Mouse (Mus musculus) forebrain, embryonic 11.5 days (tissue): Measurements from ENCODE around the gene Rngtt. TPM values are rescaled to one million over a fixed set of nuclear protein-coding genes. Genes with fewer than 3 reads are reported as not detected.

Experiments
- ATAC-seq: fragments of 200-750 bp; cut with Nextera tagmentation; replicated peaks from 2 replicates; pipeline ENCODE4 v1.8.0; 2017; ENCODE audit warnings: moderate TSS enrichment; ENCODE audit not compliant: low FRiP score
- DNase-seq: peaks from one replicate; pipeline ENCODE4 v3.0.0-alpha.2; 2017; ENCODE audit warnings: low spot score
- H3K27ac ChIP-seq: fragments of 300-500 bp; sonication (generic); 2 replicates; pipeline ENCODE4 v1.5.1; 2014; ENCODE audit warnings: low read depth, low read length
- H3K27me3 ChIP-seq: fragments of 300-500 bp; sonication (generic); 2 replicates; pipeline ENCODE4 v1.6.1; 2014; ENCODE audit warnings: mild to moderate bottlenecking, low read length, mixed read lengths; ENCODE audit not compliant: control insufficient read depth, insufficient read depth
- H3K36me3 ChIP-seq: fragments of 300-500 bp; sonication (generic); 2 replicates; pipeline ENCODE4 v1.6.1; 2014; ENCODE audit warnings: mild to moderate bottlenecking, low read length, moderate library complexity, mixed read lengths; ENCODE audit not compliant: control insufficient read depth, insufficient read depth
- H3K4me1 ChIP-seq: fragments of 300-500 bp; sonication (generic); replicated peaks from 2 replicates; pipeline ENCODE4 v1.6.1; 2014; ENCODE audit warnings: low read length, mixed read lengths; ENCODE audit not compliant: control insufficient read depth, insufficient read depth
- H3K4me2 ChIP-seq: fragments of 300-500 bp; sonication (generic); 2 replicates; pipeline ENCODE4 v1.6.1; 2014; ENCODE audit warnings: low read depth, mild to moderate bottlenecking, low read length, moderate library complexity, mixed read lengths; ENCODE audit not compliant: severe bottlenecking
- H3K4me3 ChIP-seq: fragments of 300-500 bp; sonication (generic); 2 replicates; pipeline ENCODE4 v1.5.1; 2014; ENCODE audit warnings: low read depth, low read length
- H3K9ac ChIP-seq: fragments of 300-500 bp; sonication (generic); 2 replicates; pipeline ENCODE4 v1.6.1; 2014; ENCODE audit warnings: low read length
- H3K9me3 ChIP-seq: fragments of 300-500 bp; sonication (generic); 2 replicates; pipeline ENCODE4 v1.6.1; 2016; ENCODE audit warnings: low read length, mixed read lengths; ENCODE audit not compliant: control insufficient read depth
- WGBS: fragments of 180-500 bp; shearing (Covaris S2); extraction: QIAGEN DNeasy Blood & Tissue Kit; methylation state at CpG from one replicate; pipeline ENCODE4 v1.1.7; 2014; 5-methylcytosine and 5-hydroxymethylcytosine counted together
- polyA plus RNA-seq: library from polyadenylated mRNA; unstranded; fragments of >200 nt; fragmentation: Nextera tagmentation; extraction: Ambion mirVana; gene quantifications from 2 replicates; pipeline ENCODE4 v1.2.1, GENCODE M21; 2014

The Rngtt gene
- polyA plus RNA-seq, 1 experiment from 2014 or later: 44.2 TPM

- no peak for ATAC-seq
- DNase-seq: no peak
- 86% methylated on average over 3 of the region's 3 CpGs for WGBS
- Histone ChIP-seq H3K9me3 (no peaks in the 10 kb centered on the region), H3K9ac (no peak overlapping the region), H3K27me3 (no peaks in the 10 kb centered on the region), H3K27ac (no peak overlapping the region), H3K4me1 (no peaks in the 10 kb centered on the region), H3K36me3 (no peaks in the 10 kb centered on the region), H3K4me2 (no peak overlapping the region), H3K4me3 (no peak overlapping the region)
Measured at GRCm38 (mm10) chr4:33281891-33282685, 28.0 kb upstream of the Rngtt start.

DNA sequence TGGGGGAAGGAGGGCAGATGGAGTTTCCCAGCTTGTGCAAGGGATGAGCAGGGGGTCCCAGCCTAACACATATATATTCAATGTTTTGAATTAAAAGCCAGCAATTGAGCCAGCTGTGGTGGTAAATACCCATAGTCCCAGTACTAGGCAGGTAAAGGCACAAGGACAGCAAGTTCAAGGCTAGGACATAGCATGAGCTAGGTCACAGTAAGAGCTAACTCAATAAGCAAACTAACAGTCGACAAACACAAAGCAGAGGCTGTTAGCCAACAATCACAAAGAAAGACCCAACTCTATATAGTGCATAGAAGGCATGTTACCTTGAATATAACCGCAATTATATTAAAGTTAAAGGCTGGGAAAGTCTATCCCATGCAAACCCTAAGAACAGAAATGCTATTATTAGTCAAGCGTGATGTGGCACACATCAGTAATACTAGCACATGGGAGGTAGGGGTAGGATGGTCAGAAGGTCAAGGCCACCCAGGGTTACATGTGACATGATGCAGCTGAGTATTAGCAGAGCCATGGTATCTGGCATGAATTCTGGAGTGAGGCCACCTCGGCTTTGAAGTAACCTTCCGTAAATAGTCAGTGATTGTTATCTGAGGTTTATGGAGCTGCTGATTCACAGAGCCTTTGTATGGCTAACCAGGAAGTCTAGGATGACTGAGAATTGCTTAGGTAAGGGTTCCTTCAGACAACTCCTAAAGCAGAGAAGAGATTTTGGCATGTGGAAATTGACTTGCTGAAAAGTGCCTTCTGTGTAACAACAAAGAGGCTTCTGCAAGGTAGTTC is 25.8 kb upstream of the Rngtt start:
- ATAC-seq: no peak
- DNase-seq: no peak
- Histone ChIP-seq H3K4me3 (no peak overlapping the region), H3K9me3 (no peaks in the 10 kb centered on the region), H3K27me3 (no peaks in the 10 kb centered on the region), H3K36me3 (no peaks in the 10 kb centered on the region), H3K27ac (no peak overlapping the region), H3K9ac (no peak overlapping the region), H3K4me2 (no peak overlapping the region), H3K4me1 (no peaks in the 10 kb centered on the region)
- WGBS: 88% methylated on average over 5 of the region's 5 CpGs

- Histone ChIP-seq H3K9ac (no peak overlapping the region), H3K27ac (no peak overlapping the region), H3K4me1 (no peaks in the 10 kb centered on the region), H3K27me3 (no peaks in the 10 kb centered on the region), H3K36me3 (no peaks in the 10 kb centered on the region), H3K4me3 (no peak overlapping the region), H3K9me3 (no peaks in the 10 kb centered on the region), H3K4me2 (no peak overlapping the region)
- DNase-seq (no peak), ATAC-seq (no peak)
- 89% methylated on average over 8 of the region's 8 CpGs for WGBS
Measured at GRCm38 (mm10) chr4:33285448-33285847, 24.7 kb upstream of the Rngtt start.

GRCm38 (mm10) chr4:33289106-33289650 is 20.9 kb upstream of the Rngtt start:
- ATAC-seq (no peak), DNase-seq (no peak)
- Histone ChIP-seq H3K27me3 (no peaks in the 10 kb centered on the region), H3K4me1 (no peaks in the 10 kb centered on the region), H3K4me2 (no peak overlapping the region), H3K9ac (no peak overlapping the region), H3K36me3 (no peaks in the 10 kb centered on the region), H3K9me3 (no peaks in the 10 kb centered on the region), H3K4me3 (no peak overlapping the region), H3K27ac (no peak overlapping the region)
- WGBS: 90% methylated on average over 12 of the region's 12 CpGs

DNA sequence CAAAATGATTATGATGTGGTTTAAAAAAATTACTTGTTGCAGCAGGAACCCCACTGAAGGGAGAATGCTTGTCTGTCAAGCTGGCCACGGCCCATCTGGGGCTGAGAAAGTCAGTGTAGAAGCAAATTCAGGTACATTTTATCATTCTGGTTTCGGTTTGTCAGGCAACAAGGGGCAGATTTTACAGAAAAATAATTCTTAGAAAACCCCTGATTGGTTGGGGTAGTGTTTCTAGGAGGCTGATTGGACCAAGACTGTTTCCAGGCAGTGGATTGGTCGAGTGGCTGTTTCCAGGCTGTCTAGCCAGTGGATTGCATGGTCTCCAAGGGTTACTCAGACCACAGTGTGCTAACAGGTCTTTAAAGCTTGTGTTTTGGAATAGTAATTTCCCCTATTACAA is 20.1 kb upstream of the Rngtt start, which contains the start of gene Pnrc1:
TSS of gene Pnrc1 (minus strand) at position 162 of the 400 bp plus-strand sequence.
- ATAC-seq: no peak
- 74% methylated on average over 3 of the region's 3 CpGs for WGBS

GRCm38 (mm10) chr4:33290878-33291277 is 19.2 kb upstream of the Rngtt start:
- Histone ChIP-seq H3K36me3 (no peaks in the 10 kb centered on the region), H3K27me3 (no peaks in the 10 kb centered on the region), H3K9me3 (no peaks in the 10 kb centered on the region), H3K27ac (no peak overlapping the region), H3K9ac (no peak overlapping the region), H3K4me3 (no peak overlapping the region), H3K4me2 (no peak overlapping the region), H3K4me1 (no peaks in the 10 kb centered on the region)
- DNase-seq: no peak
- WGBS: 66% methylated on average over 4 of the region's 4 CpGs
- ATAC-seq: no peak

More for the DNA sequence above, 20.1 kb upstream of the Rngtt start, which contains the start of gene Pnrc1:
- no peak within 1 kb of the TSS for H3K4me2 ChIP-seq
- H3K9ac ChIP-seq: no peak within 1 kb of the TSS
- DNase-seq: no peak
- H3K4me1 ChIP-seq: no peaks in the 10 kb centered on the region
- no peak within 1 kb of the TSS for H3K27ac ChIP-seq
- no peak within 1 kb of the TSS for H3K4me3 ChIP-seq
- H3K9me3 ChIP-seq: no peaks in the 10 kb centered on the region
- no peaks in the 10 kb centered on the region for H3K36me3 ChIP-seq
- no peaks in the 10 kb centered on the region for H3K27me3 ChIP-seq

GRCm38 (mm10) chr4:33292409-33293370 is 17.4 kb upstream of the Rngtt start:
- 28% methylated on average over 16 of the region's 16 CpGs for WGBS
- Histone ChIP-seq H3K4me1 (no peaks in the 10 kb centered on the region), H3K9me3 (no peaks in the 10 kb centered on the region), H3K4me2 (0 out of 2 replicates have a peak overlapping the region, but pooled peaks have one; percentile 15), H3K4me3 (no peak overlapping the region), H3K36me3 (no peaks in the 10 kb centered on the region), H3K27me3 (no peaks in the 10 kb centered on the region), H3K9ac (no peak overlapping the region), H3K27ac (no peak overlapping the region)
- 0 out of 2 replicates have a peak, but pooled peaks have one; percentile 42 for ATAC-seq
- peak; percentile 82 for DNase-seq
